Mouse (Mus musculus) G1E (cell line): ENCODE measurements around the gene Dpf3.

Source experiments
- CTCF ChIP-seq: IDR thresholded peaks from 2 replicates; pipeline ENCODE4 v1.5.1; 2012; ENCODE audit warnings: low read depth, low read length, inconsistent platforms, mixed read lengths
- GATA1 ChIP-seq: IDR thresholded peaks from 2 replicates; pipeline ENCODE4 v1.6.1; 2012; ENCODE audit warnings: borderline replicate concordance, low read length, inconsistent platforms, mixed read lengths
- GATA2 ChIP-seq: IDR thresholded peaks from 2 replicates; pipeline ENCODE4 v1.6.1; 2012; ENCODE audit warnings: low read depth, low read length, inconsistent platforms, borderline replicate concordance

DNA sequence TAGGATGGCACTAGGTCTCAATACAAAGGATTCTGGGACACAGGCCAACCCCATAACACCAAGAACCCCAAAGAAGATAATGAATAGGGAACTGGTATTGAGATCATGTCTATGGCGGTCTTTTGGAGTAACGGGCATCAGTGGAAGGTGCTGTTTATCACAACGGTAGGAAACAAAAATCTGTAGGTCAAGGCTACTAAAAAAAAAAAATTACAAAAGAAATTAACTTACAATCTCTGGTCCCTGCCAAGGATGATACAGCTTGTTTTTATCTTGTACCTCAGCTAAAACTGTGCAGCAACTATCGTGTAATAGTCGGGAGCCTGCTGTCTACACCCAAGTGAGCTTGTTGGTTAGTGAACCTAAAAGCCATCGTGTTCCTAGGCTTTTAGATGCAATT lies 9.2 kb upstream of the Dpf3 start:
- TF ChIP-seq GATA2 (no peak), CTCF (no peak), GATA1 (no peak)
